Mouse (Mus musculus): ENCODE measurements at regions not wholly inside any gene's neighbourhood (a gene's known extent, or its start where the extent isn't known, plus 50 kb on each side); places are given as distances from the start of the nearest gene placed in this dataset.

GRCm38 (mm10) chr3:129044834-129045233 lies 154.8 kb upstream of the Pitx2 start:
- TF ChIP-seq CHD2 (IDR thresholded peaks at IDR 0.05; ENCODE audit: low read depth, low read length) = no peak
- TF ChIP-seq MAFK (IDR thresholded peaks at IDR 0.05; ENCODE audit: insufficient read depth, low read depth, low read length) = no peak
- TF ChIP-seq ZNF384 (IDR thresholded peaks at IDR 0.05; ENCODE audit: low read depth, low read length) = no peak
- TF ChIP-seq ZC3H11A (IDR thresholded peaks at IDR 0.05; ENCODE audit: borderline replicate concordance, low read depth, low read length) = no peak
- TF ChIP-seq HCFC1 (IDR thresholded peaks at IDR 0.05; ENCODE audit: borderline replicate concordance, insufficient read depth, low read length) = no peak
- Histone ChIP-seq H3K4me1 (ENCODE audit: control insufficient read depth in 2 of 2, insufficient read depth in 2 of 2, low read length in 2 of 2, poor library complexity in 1 of 2) (no peaks in the 10 kb centered on the region), H3K4me3 (ENCODE audit: insufficient read depth in 1 of 2, low read depth in 1 of 2, low read length in 2 of 2, poor library complexity in 1 of 2, severe bottlenecking in 1 of 2) (no peak overlapping the region), H3K9ac (ENCODE audit: insufficient read depth, low read depth, low read length, poor library complexity, severe bottlenecking) (no peak overlapping the region), H3K36me3 (ENCODE audit: control insufficient read depth, insufficient read depth, low read length, poor library complexity, severe bottlenecking) (no peaks in the 10 kb centered on the region), H3K9me3 (ENCODE audit: control insufficient read depth, insufficient read depth, low read depth, low read length) (no peaks in the 10 kb centered on the region), H3K27ac (ENCODE audit: insufficient read depth, low read depth, low read length, poor library complexity, severe bottlenecking) (no peak overlapping the region)
- in situ Hi-C loops (cut with MboI; ENCODE audit: low sequenced_read_pairs in 2 of 2, unreplicated experiment in 2 of 2) = no loop called here
- DNase-seq (ENCODE audit: low read depth, low spot score) = no peak

GRCm38 (mm10) chr3:129049899-129050597 lies 149.6 kb upstream of the Pitx2 start:
- no peaks in the 10 kb centered on the region for H3K9me3 ChIP-seq (ENCODE audit: control insufficient read depth, insufficient read depth, low read depth, low read length)
- no peak overlapping the region for H3K4me3 ChIP-seq (ENCODE audit: insufficient read depth in 1 of 2, low read depth in 1 of 2, low read length in 2 of 2, poor library complexity in 1 of 2, severe bottlenecking in 1 of 2)
- DNase-seq (ENCODE audit: low read depth, low spot score) = no peak
- TF ChIP-seq HCFC1 (IDR thresholded peaks at IDR 0.05; ENCODE audit: borderline replicate concordance, insufficient read depth, low read length) = no peak
- TF ChIP-seq MAFK (IDR thresholded peaks at IDR 0.05; ENCODE audit: insufficient read depth, low read depth, low read length) = no peak
- TF ChIP-seq ZC3H11A (IDR thresholded peaks at IDR 0.05; ENCODE audit: borderline replicate concordance, low read depth, low read length) = no peak
- no peak for TF ChIP-seq ZNF384 (IDR thresholded peaks at IDR 0.05; ENCODE audit: low read depth, low read length)
- no peak for TF ChIP-seq CHD2 (IDR thresholded peaks at IDR 0.05; ENCODE audit: low read depth, low read length)
- no peak overlapping the region for H3K9ac ChIP-seq (ENCODE audit: insufficient read depth, low read depth, low read length, poor library complexity, severe bottlenecking)
- in situ Hi-C loops (cut with MboI; ENCODE audit: low sequenced_read_pairs in 2 of 2, unreplicated experiment in 2 of 2) = no loop called here
- no peaks in the 10 kb centered on the region for H3K36me3 ChIP-seq (ENCODE audit: control insufficient read depth, insufficient read depth, low read length, poor library complexity, severe bottlenecking)
- no peaks in the 10 kb centered on the region for H3K4me1 ChIP-seq (ENCODE audit: control insufficient read depth in 2 of 2, insufficient read depth in 2 of 2, low read length in 2 of 2, poor library complexity in 1 of 2)
- H3K27ac ChIP-seq (ENCODE audit: insufficient read depth, low read depth, low read length, poor library complexity, severe bottlenecking) = no peak overlapping the region

GRCm38 (mm10) chr3:129065457-129066364 lies 134.0 kb upstream of the Pitx2 start:
- no peak for TF ChIP-seq CHD2 (IDR thresholded peaks at IDR 0.05; ENCODE audit: low read depth, low read length)
- no peak for TF ChIP-seq MAFK (IDR thresholded peaks at IDR 0.05; ENCODE audit: insufficient read depth, low read depth, low read length)
- no peak for TF ChIP-seq ZC3H11A (IDR thresholded peaks at IDR 0.05; ENCODE audit: borderline replicate concordance, low read depth, low read length)
- TF ChIP-seq HCFC1 (IDR thresholded peaks at IDR 0.05; ENCODE audit: borderline replicate concordance, insufficient read depth, low read length) = no peak
- TF ChIP-seq ZNF384 (IDR thresholded peaks at IDR 0.05; ENCODE audit: low read depth, low read length) = no peak
- H3K36me3 ChIP-seq (ENCODE audit: control insufficient read depth, insufficient read depth, low read length, poor library complexity, severe bottlenecking) = no peaks in the 10 kb centered on the region
- no peak overlapping the region for H3K9ac ChIP-seq (ENCODE audit: insufficient read depth, low read depth, low read length, poor library complexity, severe bottlenecking)
- no peak overlapping the region for H3K4me3 ChIP-seq (ENCODE audit: insufficient read depth in 1 of 2, low read depth in 1 of 2, low read length in 2 of 2, poor library complexity in 1 of 2, severe bottlenecking in 1 of 2)
- H3K9me3 ChIP-seq (ENCODE audit: control insufficient read depth, insufficient read depth, low read depth, low read length) = no peaks in the 10 kb centered on the region
- H3K27ac ChIP-seq (ENCODE audit: insufficient read depth, low read depth, low read length, poor library complexity, severe bottlenecking) = no peak overlapping the region
- no peaks in the 10 kb centered on the region for H3K4me1 ChIP-seq (ENCODE audit: control insufficient read depth in 2 of 2, insufficient read depth in 2 of 2, low read length in 2 of 2, poor library complexity in 1 of 2)
- no peak for DNase-seq (ENCODE audit: low read depth, low spot score)
- in situ Hi-C loops (cut with MboI; ENCODE audit: low sequenced_read_pairs in 2 of 2, unreplicated experiment in 2 of 2) = no loop called here

GRCm38 (mm10) chr3:129069676-129070075 lies 130.0 kb upstream of the Pitx2 start:
- Histone ChIP-seq H3K27ac (ENCODE audit: insufficient read depth, low read depth, low read length, poor library complexity, severe bottlenecking) (no peak overlapping the region), H3K36me3 (ENCODE audit: control insufficient read depth, insufficient read depth, low read length, poor library complexity, severe bottlenecking) (no peaks in the 10 kb centered on the region), H3K4me1 (ENCODE audit: control insufficient read depth in 2 of 2, insufficient read depth in 2 of 2, low read length in 2 of 2, poor library complexity in 1 of 2) (no peaks in the 10 kb centered on the region), H3K9me3 (ENCODE audit: control insufficient read depth, insufficient read depth, low read depth, low read length) (no peaks in the 10 kb centered on the region), H3K4me3 (ENCODE audit: insufficient read depth in 1 of 2, low read depth in 1 of 2, low read length in 2 of 2, poor library complexity in 1 of 2, severe bottlenecking in 1 of 2) (no peak overlapping the region), H3K9ac (ENCODE audit: insufficient read depth, low read depth, low read length, poor library complexity, severe bottlenecking) (no peak overlapping the region)
- in situ Hi-C loops (cut with MboI; ENCODE audit: low sequenced_read_pairs in 2 of 2, unreplicated experiment in 2 of 2) = no loop called here
- TF ChIP-seq ZNF384 (IDR thresholded peaks at IDR 0.05; ENCODE audit: low read depth, low read length) (no peak), ZC3H11A (IDR thresholded peaks at IDR 0.05; ENCODE audit: borderline replicate concordance, low read depth, low read length) (no peak), MAFK (IDR thresholded peaks at IDR 0.05; ENCODE audit: insufficient read depth, low read depth, low read length) (no peak), CHD2 (IDR thresholded peaks at IDR 0.05; ENCODE audit: low read depth, low read length) (no peak), HCFC1 (IDR thresholded peaks at IDR 0.05; ENCODE audit: borderline replicate concordance, insufficient read depth, low read length) (no peak)
- no peak for DNase-seq (ENCODE audit: low read depth, low spot score)
